Mouse (Mus musculus) R1 (cell line): ENCODE data around the gene Qpct.

ENCODE experiments used
- DNase-seq: peaks from one replicate; pipeline ENCODE4 v3.0.0-alpha.2; 2018; ENCODE audit warnings: low read depth, low spot score

The Qpct gene

DNA sequence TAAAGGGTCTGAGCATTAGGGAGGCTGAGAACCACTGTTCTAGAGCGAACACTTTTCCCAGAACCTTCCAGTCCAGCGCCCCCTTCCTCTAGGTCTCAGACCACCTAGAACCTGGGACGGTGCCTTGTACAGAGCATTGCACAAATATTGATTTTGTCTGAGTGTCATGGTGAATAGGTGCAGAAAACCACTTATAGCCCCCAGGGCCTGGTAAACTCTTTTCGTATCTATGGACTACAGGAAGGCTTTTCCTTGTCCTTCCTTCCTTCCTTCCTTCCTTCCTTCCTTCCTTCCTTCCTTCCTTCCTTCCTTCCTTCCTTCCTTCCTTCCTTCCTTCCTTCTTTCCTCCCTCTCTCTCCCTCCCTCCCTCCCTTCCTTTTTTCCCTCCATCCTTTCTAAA, at the start of gene Qpct:
Gene Qpct (plus strand): TSS at position 301 of the 400 bp plus-strand sequence.
- peak; percentile 18 for DNase-seq

DNA sequence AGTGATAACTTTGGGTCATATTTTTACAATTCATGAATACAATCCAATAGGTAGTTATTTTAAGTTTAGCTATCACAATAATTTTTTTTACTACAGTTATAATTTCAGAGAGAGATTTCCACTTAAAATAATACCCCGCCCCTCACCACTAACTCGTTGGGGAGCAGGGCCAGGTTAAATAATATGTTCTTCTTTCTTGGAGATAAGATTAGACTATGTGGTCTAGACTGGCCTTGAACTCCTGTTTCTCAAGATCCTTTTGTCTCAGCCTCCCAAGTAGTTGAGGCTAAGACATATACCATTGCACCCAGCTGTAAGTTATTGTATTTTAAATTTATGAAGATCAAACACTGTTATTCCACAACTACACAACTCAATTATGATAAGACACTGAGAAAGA, 38.1 kb upstream of the Qpct start:
- no peak for DNase-seq

DNA sequence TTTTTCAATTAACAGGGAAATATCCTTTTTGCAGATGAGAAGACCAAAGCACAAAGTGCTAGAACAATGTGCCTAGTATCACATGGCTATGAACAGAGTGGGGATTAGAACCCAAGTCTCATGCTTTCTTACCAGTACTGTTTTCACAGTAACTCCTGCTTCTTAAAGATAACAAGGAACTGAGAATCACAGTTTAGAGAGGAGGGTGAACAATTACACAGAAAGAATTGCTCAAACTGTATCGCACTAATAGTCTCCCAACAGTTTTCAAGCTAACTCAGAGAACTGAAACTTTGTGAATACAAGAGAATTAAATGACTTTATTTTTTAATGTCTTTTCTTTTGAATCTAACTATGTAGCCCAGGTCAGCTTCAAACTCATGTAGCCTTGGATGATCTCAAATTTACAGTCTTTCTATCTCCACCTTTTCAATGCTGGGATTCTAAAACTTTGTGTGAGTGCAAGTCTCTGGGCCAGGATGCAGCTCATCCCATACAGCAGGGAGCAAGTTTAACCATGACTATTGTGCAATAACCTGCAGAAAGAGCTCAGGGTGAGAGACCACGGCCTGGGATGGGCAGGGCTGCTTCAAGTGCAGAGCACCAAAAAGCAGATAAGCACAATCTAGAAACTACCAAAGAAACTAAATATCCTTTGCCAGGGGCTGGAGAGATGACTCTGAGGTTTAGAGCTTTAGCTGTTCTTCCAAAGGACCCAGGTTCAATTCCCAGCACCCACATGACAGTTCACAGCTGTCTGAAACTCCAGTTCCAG, 36.6 kb upstream of the Qpct start:
- DNase-seq: no peak

DNA sequence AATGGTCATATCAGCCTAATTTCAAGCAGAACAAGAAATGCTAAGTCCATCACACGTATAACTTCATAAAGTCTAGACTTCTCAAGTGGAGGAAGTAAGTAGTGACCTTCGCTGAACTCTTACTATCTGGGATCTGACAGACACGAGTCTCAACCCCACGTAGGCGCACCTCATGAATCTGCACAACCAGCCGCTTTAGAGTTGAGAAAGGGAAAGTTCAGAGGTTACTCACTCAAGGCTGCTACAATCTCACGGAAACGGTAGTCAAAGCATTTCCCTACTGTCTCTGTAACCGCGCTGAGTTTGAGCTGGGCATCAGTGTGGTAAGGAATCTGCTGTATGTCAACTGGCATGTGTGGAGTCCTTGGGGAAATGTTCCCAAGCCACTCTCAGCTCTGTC, 35.9 kb upstream of the Qpct start:
- DNase-seq: no peak

DNA sequence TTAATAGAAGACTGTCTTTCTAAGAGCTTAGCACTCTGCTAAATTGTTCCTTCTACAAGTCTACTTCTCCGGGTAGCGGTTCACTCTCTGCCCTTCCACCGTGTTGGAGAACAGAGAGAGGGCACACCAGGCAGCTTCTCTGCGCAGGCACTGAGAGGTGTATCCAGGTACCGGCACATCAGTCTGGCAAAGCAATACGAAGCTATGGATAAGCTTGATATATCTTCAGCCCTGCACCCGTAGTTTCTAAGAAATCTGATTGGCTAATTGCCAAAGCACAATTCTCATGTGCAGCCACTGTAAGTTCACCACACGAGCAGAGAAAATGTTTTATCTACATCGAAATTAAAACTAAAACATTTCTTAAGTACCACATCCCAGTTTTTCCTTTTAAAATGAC, 33.3 kb upstream of the Qpct start:
- no peak for DNase-seq

DNA sequence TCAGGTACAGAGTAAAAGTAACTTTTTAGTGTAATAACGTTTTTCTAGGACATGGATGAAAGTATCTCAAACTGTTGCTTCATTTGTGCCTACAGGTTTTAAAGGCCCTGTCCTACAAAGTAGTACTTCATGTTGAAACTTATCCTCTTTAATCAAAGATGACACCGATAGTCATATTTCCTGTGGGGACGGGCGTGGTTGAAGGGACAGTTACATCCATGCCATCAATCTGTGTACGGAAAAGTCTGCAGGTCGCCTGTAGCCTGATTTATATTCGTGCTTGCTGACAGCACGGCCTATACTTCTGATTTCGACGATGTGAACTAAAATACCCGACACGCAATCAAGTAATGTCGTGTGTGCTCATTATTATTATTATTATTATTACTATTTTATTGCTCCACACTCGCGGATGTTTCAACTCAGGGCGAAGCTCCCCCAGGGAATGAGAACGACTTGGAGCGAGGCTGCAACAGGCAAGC, 31.9 kb upstream of the Qpct start:
- no peak for DNase-seq

DNA sequence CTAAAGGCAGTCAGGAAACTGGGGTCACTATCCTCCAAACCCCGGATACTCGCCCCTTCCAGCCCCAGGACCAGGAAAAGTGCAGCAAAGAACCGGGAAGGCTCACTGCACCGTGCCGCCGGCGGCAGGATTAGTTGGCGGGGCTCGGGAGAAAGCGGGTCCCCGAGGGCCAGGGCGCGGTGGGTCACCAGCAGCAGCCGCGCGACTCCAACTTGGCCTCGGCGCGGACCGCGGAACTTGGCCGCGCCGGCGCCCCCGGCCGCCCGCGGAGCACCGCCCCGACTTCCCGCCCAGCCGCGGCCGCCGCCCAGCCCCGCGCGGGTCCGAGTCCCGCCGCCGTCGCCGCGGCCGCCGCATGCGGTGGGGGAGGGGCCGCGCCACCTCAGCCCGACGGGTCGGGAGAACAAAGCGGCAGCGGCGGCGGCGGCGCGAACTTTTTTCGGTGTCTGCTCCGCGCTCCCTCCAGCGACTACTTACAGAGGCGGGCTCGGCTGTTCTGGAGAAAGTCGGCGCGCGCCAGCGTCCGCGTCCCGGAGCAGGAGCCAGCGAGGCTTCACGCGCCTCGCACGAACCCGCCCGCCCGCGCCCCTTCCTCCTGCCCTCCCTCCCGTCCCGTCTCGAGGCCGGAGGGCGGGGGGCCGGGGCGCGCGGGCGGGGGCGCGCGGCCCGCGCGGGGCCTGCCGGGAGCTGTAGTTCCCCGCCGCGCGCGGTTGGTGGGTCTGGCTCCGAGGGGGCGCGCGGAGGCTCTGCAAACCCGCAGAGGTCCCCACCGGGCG, 31.3 kb upstream of the Qpct start, which contains the start of gene Prkd3:
Gene Prkd3 (minus strand): TSS at position 609 of the 776 bp plus-strand sequence.
- DNase-seq: peak; percentile 70

DNA sequence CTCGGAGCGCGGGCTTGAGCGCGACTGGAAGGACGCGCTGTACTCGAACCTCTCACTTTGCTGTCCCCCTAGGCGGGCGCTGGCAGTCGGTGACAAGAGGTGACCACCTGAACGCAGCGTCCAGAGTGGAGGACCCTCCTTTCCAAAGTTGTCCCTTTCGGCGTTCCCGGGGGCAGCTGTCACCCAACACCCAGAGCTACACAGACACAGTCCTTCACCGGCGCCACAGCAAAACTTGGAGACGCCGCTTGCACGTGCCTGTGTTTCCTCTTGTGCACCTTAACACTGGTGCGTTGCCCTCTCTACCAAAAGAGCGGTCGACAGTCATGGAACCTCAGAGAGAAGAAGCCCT, 30.7 kb upstream of the Qpct start:
- peak; percentile 70 for DNase-seq

DNA sequence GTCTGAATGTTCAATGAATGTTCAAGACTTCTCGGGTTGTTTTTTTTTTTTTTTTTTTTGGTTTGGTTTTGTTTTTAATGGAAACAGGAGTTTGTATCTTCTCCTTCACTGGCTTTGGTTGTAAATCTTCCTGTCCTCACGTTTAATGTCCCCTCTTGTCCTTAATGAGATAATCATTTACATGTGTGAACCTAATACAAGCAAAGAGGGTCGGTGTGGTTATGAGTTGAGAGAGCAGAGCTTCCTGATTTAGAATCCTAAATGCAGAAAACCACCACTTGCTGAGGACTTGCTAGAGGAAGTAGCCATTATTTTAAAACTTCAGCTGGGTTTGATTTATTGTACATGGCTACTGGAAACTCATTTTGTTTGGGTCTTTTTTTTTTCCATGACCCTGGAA, 29.0 kb upstream of the Qpct start:
- DNase-seq: no peak

DNA sequence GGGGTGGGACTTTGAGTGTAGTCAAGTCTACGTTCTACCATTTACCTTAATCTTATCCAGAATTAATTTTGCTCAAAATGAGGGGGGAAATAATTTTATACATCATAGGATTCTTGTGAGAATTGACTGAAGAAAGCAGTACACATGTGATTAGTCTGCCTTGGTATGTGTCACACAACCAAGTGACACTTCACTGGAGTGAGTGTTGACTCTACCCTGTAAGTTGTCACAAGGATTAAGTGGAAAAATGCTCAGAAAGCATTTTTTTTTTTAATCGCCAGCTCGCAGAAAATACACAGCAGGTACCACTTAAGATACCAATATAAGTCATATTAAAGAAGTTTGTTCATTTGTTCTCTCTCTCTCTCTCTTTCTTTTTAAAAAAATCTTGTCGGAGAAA, 27.2 kb upstream of the Qpct start:
- DNase-seq: no peak

DNA sequence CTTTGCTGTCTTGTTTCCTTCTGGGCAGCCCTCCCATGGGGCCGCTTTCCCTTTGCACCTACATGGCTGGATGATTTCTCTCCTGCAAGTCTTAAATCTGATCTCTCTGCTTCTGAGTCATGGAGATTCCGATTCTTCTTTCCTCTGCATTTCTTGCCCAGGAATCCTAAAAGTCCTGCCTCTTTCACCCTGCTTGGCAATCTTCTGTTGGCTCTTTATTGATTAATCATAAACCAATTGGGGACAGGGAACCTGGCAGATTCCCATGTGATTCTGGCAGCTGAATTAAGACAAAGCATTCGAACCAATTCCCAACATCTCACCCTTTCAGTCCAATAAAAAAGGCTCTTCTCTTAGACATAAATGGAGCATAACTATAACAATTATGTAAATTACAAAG, 22.5 kb upstream of the Qpct start:
- no peak for DNase-seq

DNA sequence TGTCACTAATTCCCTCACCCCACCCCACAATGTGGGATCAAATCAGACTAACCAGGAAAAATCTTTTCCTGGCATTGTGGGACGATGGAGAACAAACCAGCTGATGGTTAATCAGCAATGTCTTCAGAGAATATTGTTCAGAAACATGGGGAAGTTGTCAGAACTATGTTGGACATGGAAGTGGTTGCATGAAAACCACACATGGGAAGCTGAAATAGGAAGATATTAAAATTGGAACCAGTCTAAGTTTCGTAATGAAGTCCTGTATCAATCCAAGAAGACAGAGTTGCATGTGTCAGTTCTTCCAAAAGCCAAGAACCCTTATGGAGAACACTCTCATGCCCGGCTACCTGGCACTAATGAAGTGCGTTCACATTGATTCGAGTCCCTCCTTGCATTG, 20.1 kb upstream of the Qpct start:
- DNase-seq: no peak

DNA sequence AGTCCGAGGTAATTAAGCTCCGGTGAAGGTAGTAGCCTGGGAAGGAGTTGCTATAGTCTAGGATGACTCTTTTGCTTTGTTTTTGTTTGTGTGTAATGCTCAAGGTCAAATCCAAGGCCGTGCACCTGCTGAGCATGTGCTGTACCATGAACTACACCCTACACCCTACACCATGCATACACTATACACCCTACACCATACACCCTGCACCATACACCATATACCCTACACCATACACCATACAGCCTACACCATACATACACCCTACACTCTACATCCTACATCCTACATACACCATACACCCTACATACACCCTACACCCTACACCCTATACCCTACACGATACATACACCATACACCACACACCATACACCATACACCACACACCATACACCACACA, 18.9 kb upstream of the Qpct start:
- no peak for DNase-seq

DNA sequence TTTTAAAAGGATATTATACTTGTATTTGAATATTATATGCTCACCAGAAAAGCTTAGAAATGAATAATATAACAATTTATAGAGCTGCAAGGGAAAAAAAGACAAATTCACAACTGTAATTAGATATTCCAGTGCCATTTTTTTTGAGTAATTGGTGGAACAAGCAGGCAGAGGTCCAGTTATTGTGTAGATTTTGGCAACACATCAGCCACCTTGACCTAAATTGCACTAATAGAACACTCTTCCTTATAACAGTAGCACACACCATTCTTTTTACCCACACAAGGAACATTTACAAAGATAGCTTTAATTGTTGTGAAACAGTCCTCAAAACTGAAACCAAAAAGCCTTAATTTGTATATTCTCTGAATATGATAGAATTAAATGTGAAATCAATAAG, 12.0 kb upstream of the Qpct start:
- DNase-seq: no peak

DNA sequence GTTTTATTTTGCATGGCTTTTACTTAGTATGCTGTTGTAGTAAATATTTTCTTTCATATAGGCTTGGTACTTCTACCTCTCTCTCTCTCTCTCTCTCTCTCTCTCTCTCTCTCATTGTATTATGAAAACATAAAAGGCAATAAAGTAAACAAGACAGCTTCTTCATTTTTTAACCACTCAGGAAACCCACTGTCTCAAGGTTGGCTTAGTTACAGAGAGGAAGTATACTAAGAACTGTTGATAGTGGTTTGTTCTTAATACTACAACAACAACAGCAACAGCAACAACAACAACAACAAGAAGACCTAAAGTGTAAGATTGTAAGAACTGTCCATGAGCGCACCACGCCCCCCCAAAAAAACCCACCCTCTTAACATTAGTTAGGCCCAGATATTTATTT, 8.0 kb upstream of the Qpct start:
- DNase-seq: no peak

DNA sequence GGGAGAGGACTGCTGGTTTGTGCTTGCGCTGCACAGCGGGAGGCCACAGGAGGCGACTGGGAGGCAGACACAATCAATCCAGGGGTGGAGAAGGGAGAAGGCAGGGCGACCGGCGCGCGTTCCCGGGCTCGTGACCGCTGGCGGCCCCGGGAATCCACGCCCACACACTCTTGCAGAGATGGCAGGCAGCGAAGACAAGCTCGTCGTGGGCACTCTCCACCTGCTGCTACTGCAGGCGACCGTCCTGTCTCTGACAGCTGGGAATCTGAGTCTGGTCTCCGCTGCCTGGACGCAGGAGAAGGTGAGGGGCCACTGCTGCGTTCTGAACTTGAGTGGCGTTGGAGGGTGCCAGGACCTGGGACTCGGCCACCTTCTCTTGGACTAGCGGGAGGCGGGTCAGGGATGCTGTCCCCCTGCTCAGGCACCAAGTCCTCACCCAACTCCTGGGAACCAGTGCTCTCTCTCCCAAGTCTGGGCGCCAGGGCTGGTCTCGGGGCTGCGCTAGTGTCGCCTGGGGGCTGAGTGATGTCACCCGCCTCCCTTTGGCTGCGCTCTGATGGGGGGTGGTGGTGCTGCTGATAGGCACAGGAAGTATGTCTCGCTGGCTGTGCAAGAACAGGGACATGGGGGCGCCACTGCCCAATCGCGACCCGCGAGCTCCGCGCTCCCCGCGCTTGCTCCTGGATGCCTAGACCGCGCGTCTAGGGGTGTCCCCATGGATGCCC, 544 bp downstream of the Qpct start:
- DNase-seq: peak; percentile 85

DNA sequence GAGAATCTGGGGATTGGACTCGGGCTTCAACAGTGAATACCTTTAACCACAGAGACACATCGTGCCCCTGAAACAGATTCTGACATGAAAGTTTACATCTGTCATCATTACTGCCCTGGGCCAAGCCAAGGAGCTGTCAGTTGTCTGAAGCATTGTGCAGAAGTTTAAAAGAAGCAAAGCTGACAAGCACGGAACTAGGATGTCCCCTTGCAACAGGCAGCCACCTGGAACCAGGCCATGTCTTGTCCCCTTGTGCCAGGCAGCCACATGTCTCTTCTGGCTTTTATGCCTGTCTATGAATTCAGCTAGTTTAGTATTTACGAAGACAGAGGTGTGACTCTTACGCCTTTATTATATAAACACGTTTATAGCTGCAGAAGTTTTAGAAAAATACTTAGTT, 6.6 kb downstream of the Qpct start:
- DNase-seq: no peak

DNA sequence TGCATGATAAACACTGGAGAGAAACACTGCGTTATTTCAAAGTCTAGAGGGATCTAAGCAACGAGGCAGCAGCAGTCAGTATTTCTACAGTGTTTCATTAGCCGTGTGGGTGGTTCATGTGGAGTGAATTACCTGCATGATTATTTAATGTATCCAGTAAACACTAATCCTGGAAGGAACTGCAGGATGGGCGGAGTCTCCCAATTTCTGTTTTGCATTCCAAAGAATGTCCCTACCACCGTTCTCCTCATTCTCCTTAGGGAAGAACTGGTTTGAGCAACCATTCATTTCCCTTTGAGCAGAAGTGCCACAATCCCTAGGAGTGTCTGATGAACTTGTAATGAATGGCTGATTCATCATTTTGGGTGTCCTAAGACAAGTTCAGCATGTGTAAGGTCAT, 8.5 kb downstream of the Qpct start:
- DNase-seq: peak; percentile 67

DNA sequence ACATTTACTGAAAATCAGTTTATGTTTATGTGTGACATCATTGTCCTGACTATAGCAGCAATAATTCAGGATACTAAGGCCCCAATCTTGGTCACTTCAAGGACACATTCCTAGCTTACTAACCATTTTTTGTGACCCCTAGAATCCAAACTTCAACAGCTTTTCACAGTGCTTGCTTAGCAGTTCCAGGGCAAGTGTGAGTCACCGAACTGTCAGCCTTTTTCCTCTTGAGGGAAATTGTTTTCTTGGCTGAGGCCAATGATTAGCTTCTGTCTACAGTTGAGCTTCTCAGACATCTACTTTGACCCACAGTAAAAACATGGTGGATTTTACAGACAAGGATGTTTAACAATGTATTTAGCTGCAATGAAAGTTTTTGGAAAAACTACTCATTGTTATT, 12.5 kb downstream of the Qpct start:
- DNase-seq: peak; percentile 5

DNA sequence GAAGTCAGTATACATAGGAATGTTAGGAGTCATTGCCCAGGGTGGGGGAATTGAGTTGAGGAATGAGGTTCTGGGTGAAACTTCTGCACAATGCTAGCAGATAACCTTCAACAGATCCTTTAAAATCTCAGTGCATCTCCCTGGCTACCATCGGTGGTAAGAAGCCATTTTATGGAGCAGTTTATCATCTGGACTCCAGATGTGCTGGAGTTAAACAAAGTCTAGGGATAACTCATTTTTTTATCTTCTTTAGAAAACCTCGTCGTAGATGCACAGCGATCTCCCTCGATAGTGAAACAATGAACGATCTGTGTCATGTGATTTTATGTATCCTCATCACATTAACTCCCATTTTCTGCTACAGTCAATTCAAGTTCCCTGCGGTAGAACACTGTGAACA, 16.9 kb downstream of the Qpct start:
- no peak for DNase-seq

DNA sequence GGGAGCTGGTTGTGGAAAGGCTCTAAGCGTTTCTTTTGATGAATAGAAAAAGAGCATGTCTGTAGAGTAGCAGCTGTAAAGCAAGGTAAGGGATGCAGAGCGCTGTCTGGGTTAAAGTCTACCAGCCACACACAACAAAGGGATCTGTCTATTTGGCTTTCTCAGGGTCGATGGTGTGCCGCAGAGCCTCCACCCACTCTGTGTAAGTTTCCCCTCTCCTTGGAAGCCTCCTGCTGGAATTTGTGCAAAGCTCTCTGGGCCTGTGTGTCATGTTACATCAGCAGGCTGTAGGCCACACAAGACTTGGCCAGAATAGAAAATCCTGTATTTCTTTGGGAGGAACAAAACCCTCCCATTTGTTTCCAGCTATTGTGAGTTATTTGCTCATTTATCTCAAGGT, 17.3 kb downstream of the Qpct start:
- DNase-seq: peak; percentile 61

DNA sequence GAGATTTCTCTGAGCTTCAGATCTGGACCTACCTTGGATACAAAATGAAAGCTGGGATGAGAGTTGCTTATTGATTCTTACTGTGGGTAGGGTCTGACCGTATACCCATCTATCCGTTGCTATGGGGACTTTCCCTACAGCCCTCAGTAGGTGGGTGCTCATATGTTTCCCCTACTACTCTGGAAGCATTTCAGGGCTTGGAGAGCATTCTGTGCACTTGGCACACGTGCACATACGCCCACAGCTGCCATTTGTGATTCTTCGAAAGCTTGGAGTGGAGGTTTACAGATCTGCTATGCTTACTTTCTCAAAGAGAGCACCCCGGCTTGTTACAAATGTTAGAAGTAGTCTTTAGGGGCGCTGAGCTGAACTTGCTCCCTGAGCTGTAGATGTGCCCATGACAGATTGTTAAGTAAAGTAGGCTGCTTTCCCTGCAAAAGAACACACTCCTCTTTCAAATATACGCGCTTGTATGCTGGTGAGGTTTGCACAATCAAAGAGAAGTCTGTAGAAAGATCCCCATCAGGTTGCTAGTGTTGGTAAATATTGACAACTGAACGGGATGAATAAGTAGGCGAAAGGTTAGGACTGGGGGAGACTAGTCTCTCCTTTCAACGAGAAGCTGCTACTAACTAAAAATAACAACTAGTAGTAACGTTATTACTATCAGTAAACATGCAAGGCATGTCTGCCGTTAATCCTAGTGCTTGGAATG, 18.2 kb downstream of the Qpct start:
- DNase-seq: peak; percentile 36
